Mouse (Mus musculus) erythroblast, embryonic 14.5 days (primary cell): ENCODE results near the gene Tbca.

ENCODE experiments used
- GATA1 ChIP-seq: IDR thresholded peaks from 2 replicates; pipeline ENCODE4 v1.6.1; 2012; ENCODE audit warnings: low read length, inconsistent platforms, mixed read lengths
- TAL1 ChIP-seq: IDR thresholded peaks from 3 replicates; pipeline ENCODE4 v1.6.1; 2012; ENCODE audit warnings: low read length, inconsistent platforms, mixed read lengths

DNA sequence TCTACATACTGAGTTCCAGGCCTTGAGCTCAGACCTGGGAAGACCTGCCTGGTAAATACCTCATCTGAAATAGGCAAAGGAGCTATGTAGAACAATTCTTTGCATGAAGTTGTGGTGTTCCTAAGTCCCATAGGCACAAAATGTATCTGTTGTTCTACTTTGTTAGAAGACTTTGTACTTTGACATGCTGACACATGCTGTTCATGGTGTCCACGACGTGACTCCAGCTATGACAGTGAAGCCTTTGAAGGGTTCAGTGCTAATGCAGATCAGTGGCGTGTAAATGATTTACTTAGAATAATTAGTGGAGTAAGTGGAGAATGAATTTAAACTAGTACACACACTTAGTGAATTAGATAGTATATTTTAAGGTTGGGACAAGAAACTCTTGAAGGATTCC, 31.8 kb downstream of the Tbca start:
- TF ChIP-seq GATA1, result no peak
- TF ChIP-seq TAL1, result no peak
